Mouse (Mus musculus) megakaryocyte progenitor cell, adult 5-6 weeks (primary cell): ENCODE results near the gene Ano1. TPM values are rescaled to one million over a fixed set of nuclear protein-coding genes. Genes with fewer than 3 reads are reported as not detected.

ENCODE experiments used
- ATAC-seq: replicated peaks from 2 replicates; pipeline ENCODE4 v1.8.0; 2016; ENCODE audit warnings: mild to moderate bottlenecking, moderate TSS enrichment, inconsistent platforms; ENCODE audit not compliant: poor library complexity
- total RNA-seq, 2 experiments: library from RNA; stranded (forward) in 1 of 2; stranded (reverse) in 1 of 2; fragments of 157-497, 149-512 nt in 1 of 2; fragments of 200-1000 nt in 1 of 2; gene quantifications; 2 replicates each; pipeline versions ENCODE4 v1.2.3 to v1.2.4; 2015 to 2017

Gene Ano1
- total RNA-seq, 2 experiments from 2014 or later: not detected

DNA sequence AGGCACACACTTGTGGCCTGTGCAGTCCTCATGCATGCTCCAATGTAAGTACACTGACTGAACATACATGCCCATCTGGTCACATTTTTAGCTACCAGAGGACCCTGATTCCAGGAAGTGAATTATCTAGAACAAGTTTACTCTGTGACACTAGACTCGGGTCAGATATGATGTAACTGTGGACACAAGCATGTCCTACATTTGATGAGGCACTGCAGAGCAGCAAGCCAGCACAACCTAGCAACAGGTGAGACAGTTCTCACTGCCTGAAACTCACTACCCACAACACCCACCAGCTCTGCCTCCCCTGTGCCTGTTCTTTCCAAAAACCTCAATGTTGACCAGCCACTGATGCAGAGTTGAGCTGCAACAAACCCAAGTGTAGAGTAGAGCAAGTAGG lies 201.0 kb downstream of the Ano1 start:
- no peak for ATAC-seq

DNA sequence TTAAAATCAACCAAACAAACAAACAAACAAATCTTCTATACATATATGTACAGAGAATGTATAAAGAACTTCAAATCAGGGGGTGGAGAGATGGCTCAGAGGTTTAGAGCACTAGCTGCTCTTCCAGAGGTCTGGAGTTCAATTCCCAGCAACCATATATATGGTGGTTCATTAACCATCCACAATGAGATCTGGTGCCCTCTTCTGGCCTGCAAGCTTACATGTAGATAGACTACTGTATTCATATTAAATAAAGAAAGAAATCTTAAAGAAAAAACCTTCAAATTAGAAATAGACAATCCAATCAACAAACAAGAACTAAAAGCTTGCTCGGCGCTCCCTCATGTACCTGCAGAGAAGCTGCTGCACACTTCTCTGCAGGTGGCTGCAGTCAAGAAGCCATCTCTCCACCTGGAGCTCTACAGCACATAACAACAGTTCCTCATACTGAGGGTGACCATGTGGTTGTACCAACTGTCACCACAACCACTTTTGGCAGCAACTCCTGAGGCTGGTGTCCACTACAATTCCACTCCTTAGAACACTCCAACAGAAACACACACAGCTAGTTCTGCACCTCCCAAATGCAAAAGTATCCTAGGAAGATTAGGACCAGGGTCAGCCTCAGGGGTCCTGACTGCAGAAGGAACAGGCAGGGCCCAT lies 201.7 kb downstream of the Ano1 start:
- no peak for ATAC-seq

- ATAC-seq: no peak
Observed at GRCm38 (mm10) chr7:144545231-144545630, 206.5 kb downstream of the Ano1 start.

DNA sequence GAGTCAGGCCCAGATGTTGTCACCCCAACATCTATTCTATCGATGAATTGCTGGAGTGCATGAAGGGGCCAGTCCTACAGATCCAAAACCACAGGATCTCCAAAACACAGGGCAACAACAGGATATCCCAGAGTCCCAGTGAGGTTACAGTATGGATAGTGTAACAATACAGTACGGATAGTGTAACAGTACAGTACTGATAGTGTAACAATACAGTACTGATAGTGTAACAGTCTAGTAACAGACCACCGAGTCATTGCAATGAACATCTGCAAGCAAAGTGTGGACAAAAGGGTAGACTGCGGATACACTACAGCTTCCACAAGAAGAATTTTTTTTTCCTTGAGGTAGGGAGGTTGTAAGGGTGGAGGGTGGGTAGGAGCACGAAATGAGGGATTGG lies 210.4 kb downstream of the Ano1 start:
- ATAC-seq: no peak

DNA sequence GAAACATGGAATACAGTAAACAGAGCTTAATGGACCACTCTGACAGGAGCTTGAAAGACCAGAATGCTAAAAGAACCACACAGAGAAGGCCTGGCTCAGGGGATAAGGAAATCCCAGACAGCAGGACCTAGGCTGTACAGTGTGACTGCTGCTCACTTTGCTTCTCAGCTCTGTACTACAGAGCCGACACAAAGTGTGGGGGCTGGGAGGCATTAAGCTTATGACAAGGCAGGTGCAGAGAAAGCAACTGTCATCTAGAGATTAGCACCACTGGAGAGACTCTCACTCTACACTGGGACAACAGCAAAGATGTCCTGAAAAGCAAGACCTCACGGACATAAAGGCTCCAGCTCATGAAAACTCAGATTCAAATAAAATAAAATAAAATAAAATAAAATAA lies 212.6 kb downstream of the Ano1 start:
- peak; percentile 89 for ATAC-seq

Other genes with a start within 250 kb of the Ano1 start
- gene Ppfia1, start 198.2 kb downstream of the Ano1 start, total RNA-seq (2015): 54.2 and 59.0 TPM in 2 replicates
- 29.6 and 51.7 TPM in 2 replicates for gene Ppfia1, start 198.2 kb downstream of the Ano1 start, total RNA-seq (2017)
- 9.5 and 12.2 TPM in 2 replicates for gene Fadd, start 169.5 kb downstream of the Ano1 start, total RNA-seq (2015)
- 6.8 and 7.7 TPM in 2 replicates for gene Fadd, start 169.5 kb downstream of the Ano1 start, total RNA-seq (2017)
- 1.0 and 2.1 TPM in 2 replicates for gene Fgf3, start 86.1 kb upstream of the Ano1 start, total RNA-seq (2015)
- gene Fgf3, start 86.1 kb upstream of the Ano1 start, total RNA-seq (2017): 0.37 and 1.4 TPM in 2 replicates
- not detected in 2 replicates for gene Fgf4, start 95.4 kb upstream of the Ano1 start, total RNA-seq (2015)
- gene Fgf4, start 95.4 kb upstream of the Ano1 start, total RNA-seq (2017): not detected in 2 replicates
- gene Fgf15, start 144.6 kb upstream of the Ano1 start, total RNA-seq (2015): not detected in 2 replicates
- gene Fgf15, start 144.6 kb upstream of the Ano1 start, total RNA-seq (2017): not detected in 2 replicates
- gene LTO1, start 163.1 kb upstream of the Ano1 start, total RNA-seq (2015): 10.2 and 10.3 TPM in 2 replicates
- 27.4 and 42.9 TPM in 2 replicates for gene LTO1, start 163.1 kb upstream of the Ano1 start, total RNA-seq (2017)
- 8.6 and 10.3 TPM in 2 replicates for gene Ccnd1, start 188.0 kb upstream of the Ano1 start, total RNA-seq (2015)
- 9.5 and 12.5 TPM in 2 replicates for gene Ccnd1, start 188.0 kb upstream of the Ano1 start, total RNA-seq (2017)